Comparison of ENCODE assay signal across 16 mouse cellular contexts in the genomic region with DNA sequence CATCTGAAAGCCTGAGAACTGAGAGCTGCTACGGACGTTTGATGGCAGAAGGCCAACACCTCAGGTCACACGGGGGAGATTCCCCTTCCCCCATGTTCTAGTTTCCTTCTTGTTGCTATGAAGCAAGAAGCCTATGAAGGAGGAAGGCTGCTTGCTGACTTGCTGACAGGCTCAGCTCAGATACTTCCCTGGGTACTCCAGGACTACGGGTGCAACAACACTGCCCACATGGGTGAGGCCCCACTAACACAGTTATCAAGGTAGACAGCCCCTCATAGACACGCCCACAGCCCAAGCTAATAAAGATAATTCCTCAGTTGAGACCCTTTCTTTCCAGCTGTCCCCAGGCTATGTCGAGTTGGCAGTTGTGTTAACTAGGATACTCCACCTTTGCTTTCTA. TPM values are rescaled to one million over a fixed set of nuclear protein-coding genes. Genes with fewer than 3 reads are reported as not detected.
A peak's percentile ranks its signal among the peaks of the same experiment; 100 is the strongest.
DNase-seq lines count a peak whose midpoint lies in the region; ATAC-seq lines count a peak whose summit lies in the region.
"Had no signal": no experiment of that assay in that cellular context is flagged by ENCODE, and none has a peak within 500 bp of the region (broad histone marks: within the 10 kb centered on the region; RNA-seq: fewer than 3 reads in every experiment).

No protein-coding gene starts in this region.

- H3K36me3 ChIP-seq in intestine, embryonic 16.5 days (ENCODE audit: control insufficient read depth, insufficient read depth, low read length), result no peaks in the 10 kb centered on the region
- no peaks in the 10 kb centered on the region for H3K36me3 ChIP-seq in intestine, embryonic 15.5 days
- no peaks in the 10 kb centered on the region for H3K36me3 ChIP-seq in forebrain, embryonic 11.5 days (ENCODE audit: control insufficient read depth, insufficient read depth, low read length)
- H3K36me3 ChIP-seq: limb, embryonic 12.5 days had no signal

- peak; percentile 60 for ATAC-seq in intestine, embryonic 16.5 days
- ATAC-seq in intestine, embryonic 15.5 days, result no peak; the same call in 1 of the 2 replicates
- peak; percentile 80 for ATAC-seq in megakaryocyte-erythroid progenitor cell, adult 5-6 weeks (replicated peaks; ENCODE audit: low FRiP score, low TSS enrichment, poor library complexity, severe bottlenecking)
- no peak for ATAC-seq in forebrain, embryonic 11.5 days (replicated peaks; ENCODE audit: low FRiP score)
- ATAC-seq: hindbrain, postnatal 0 days had no signal

- DNase-seq in c-Kit-negative CD71-positive TER-119-positive erythroid progenitor cells, embryonic 14.5 days (ENCODE audit: low read depth, low spot score), result peak; percentile 37
- DNase-seq in liver, result peak; percentile 86
- DNase-seq in forebrain, embryonic 11.5 days (ENCODE audit: low spot score), result no peak
- DNase-seq in urinary bladder, adult 18-20 months (ENCODE audit: low spot score in 2 of 2), result no peak
- DNase-seq: adrenal gland, postnatal 36 days; cerebellum, adult 11-12 months; kidney, postnatal 25 days had no signal

- H3K4me1 ChIP-seq in intestine, embryonic 16.5 days (ENCODE audit: control insufficient read depth, insufficient read depth, low read length), result no peaks in the 10 kb centered on the region; the same call in 1 of the 2 replicates
- H3K4me1 ChIP-seq in intestine, embryonic 15.5 days (replicated peaks), result 0 out of 2 replicates have a peak, but pooled peaks cover 3% of the 10 kb centered on the region
- no peaks in the 10 kb centered on the region for H3K4me1 ChIP-seq in forebrain, embryonic 11.5 days (replicated peaks; ENCODE audit: control insufficient read depth, insufficient read depth, low read length)
- H3K4me1 ChIP-seq: limb, embryonic 12.5 days had no signal

- WGBS in intestine, embryonic 16.5 days, result 48% methylated on average over 6 of the region's 6 CpGs
- 49% methylated on average over 6 of the region's 6 CpGs for WGBS in intestine, embryonic 15.5 days
- 89% methylated on average over 6 of the region's 6 CpGs for WGBS in forebrain, embryonic 11.5 days

- no peak overlapping the region for H3K4me2 ChIP-seq in intestine, embryonic 16.5 days (ENCODE audit: low read depth, low read length)
- H3K4me2 ChIP-seq in intestine, embryonic 15.5 days (replicated peaks), result no peak overlapping the region
- H3K4me2 ChIP-seq in forebrain, embryonic 11.5 days (ENCODE audit: low read depth, low read length, severe bottlenecking), result no peak overlapping the region
- H3K4me2 ChIP-seq: limb, embryonic 12.5 days had no signal

- H3K27me3 ChIP-seq in intestine, embryonic 16.5 days (replicated peaks; ENCODE audit: control insufficient read depth, insufficient read depth, low read length), result no peaks in the 10 kb centered on the region
- no peaks in the 10 kb centered on the region for H3K27me3 ChIP-seq in intestine, embryonic 15.5 days (replicated peaks)
- no peaks in the 10 kb centered on the region for H3K27me3 ChIP-seq in forebrain, embryonic 11.5 days (ENCODE audit: control insufficient read depth, insufficient read depth, low read length)
- H3K27me3 ChIP-seq: limb, embryonic 12.5 days had no signal

- H3K9ac ChIP-seq in intestine, embryonic 16.5 days (ENCODE audit: low read depth, low read length), result no peak overlapping the region
- H3K9ac ChIP-seq in intestine, embryonic 15.5 days, result no peak overlapping the region
- no peak overlapping the region for H3K9ac ChIP-seq in forebrain, embryonic 11.5 days (ENCODE audit: low read length)
- H3K9ac ChIP-seq: limb, embryonic 12.5 days had no signal

- H3K27ac ChIP-seq in intestine, embryonic 16.5 days (ENCODE audit: low read length), result no peak overlapping the region
- no peak overlapping the region for H3K27ac ChIP-seq in intestine, embryonic 15.5 days
- no peak overlapping the region for H3K27ac ChIP-seq in forebrain, embryonic 11.5 days (ENCODE audit: low read depth, low read length)
- H3K27ac ChIP-seq: hindbrain, postnatal 0 days; limb, embryonic 12.5 days; macrophage had no signal

- no peak overlapping the region for H3K4me3 ChIP-seq in intestine, embryonic 16.5 days (ENCODE audit: low read length)
- H3K4me3 ChIP-seq in intestine, embryonic 15.5 days (replicated peaks), result no peak overlapping the region
- H3K4me3 ChIP-seq in forebrain, embryonic 11.5 days (ENCODE audit: low read depth, low read length), result no peak overlapping the region
- H3K4me3 ChIP-seq: limb, embryonic 12.5 days had no signal

- H3K9me3 ChIP-seq in intestine, embryonic 16.5 days (ENCODE audit: control insufficient read depth, low read length), result no peaks in the 10 kb centered on the region
- no peaks in the 10 kb centered on the region for H3K9me3 ChIP-seq in intestine, embryonic 15.5 days
- no peaks in the 10 kb centered on the region for H3K9me3 ChIP-seq in forebrain, embryonic 11.5 days (ENCODE audit: control insufficient read depth, low read length)
- H3K9me3 ChIP-seq: limb, embryonic 12.5 days had no signal

RNA-seq across cellular contexts. Expression of a gene that starts 2.6 kb away (rescaled TPM):
- not detected in 2 replicates for polyA plus RNA-seq in intestine, embryonic 16.5 days (2015; fragmentation: Nextera tagmentation; extraction: Ambion mirVana)
- polyA plus RNA-seq in intestine, embryonic 15.5 days (2015; fragmentation: Nextera tagmentation; extraction: Ambion mirVana), result not detected in 2 replicates
- total RNA-seq in megakaryocyte-erythroid progenitor cell, adult 5-6 weeks (2014; fragmentation: Nextera tagmentation), result not detected in 2 replicates
- total RNA-seq in megakaryocyte-erythroid progenitor cell, adult 5-6 weeks (2017), result not detected in 2 replicates
- polyA plus RNA-seq in forebrain, embryonic 11.5 days (2014; fragmentation: Nextera tagmentation; extraction: Ambion mirVana), result not detected in 2 replicates
- total RNA-seq: adrenal gland, postnatal 36 days; hindbrain, postnatal 0 days; left cerebral cortex, adult 18-20 months had no signal
- polyA plus RNA-seq: hindbrain, postnatal 0 days; limb, embryonic 12.5 days; macrophage; neural tube, embryonic 14.5 days; thymus, postnatal 0 days had no signal

RNA-seq across cellular contexts. Expression of a gene that starts 31.7 kb away (rescaled TPM):
- polyA plus RNA-seq in intestine, embryonic 16.5 days (2015; fragmentation: Nextera tagmentation; extraction: Ambion mirVana), result 0.56 and 0.66 TPM in 2 replicates
- polyA plus RNA-seq in intestine, embryonic 15.5 days (2015; fragmentation: Nextera tagmentation; extraction: Ambion mirVana), result 0.53 and 0.59 TPM in 2 replicates
- 6.9 and 8.6 TPM in 2 replicates for total RNA-seq in megakaryocyte-erythroid progenitor cell, adult 5-6 weeks (2014; fragmentation: Nextera tagmentation)
- total RNA-seq in megakaryocyte-erythroid progenitor cell, adult 5-6 weeks (2017), result 3.6 and 5.7 TPM in 2 replicates
- 0.52 and 0.97 TPM in 2 replicates for polyA plus RNA-seq in forebrain, embryonic 11.5 days (2014; fragmentation: Nextera tagmentation; extraction: Ambion mirVana)
- polyA plus RNA-seq: macrophage had no signal

RNA-seq across cellular contexts. Expression of a gene that starts 38.3 kb away (rescaled TPM):
- polyA plus RNA-seq in intestine, embryonic 16.5 days (2015; fragmentation: Nextera tagmentation; extraction: Ambion mirVana), result 0.05 TPM in 1 of 2 replicates, not detected in the other
- polyA plus RNA-seq in intestine, embryonic 15.5 days (2015; fragmentation: Nextera tagmentation; extraction: Ambion mirVana), result 0.08 TPM in 1 of 2 replicates, not detected in the other
- total RNA-seq in megakaryocyte-erythroid progenitor cell, adult 5-6 weeks (2014; fragmentation: Nextera tagmentation), result not detected in 2 replicates
- not detected in 2 replicates for total RNA-seq in megakaryocyte-erythroid progenitor cell, adult 5-6 weeks (2017)
- polyA plus RNA-seq in forebrain, embryonic 11.5 days (2014; fragmentation: Nextera tagmentation; extraction: Ambion mirVana), result not detected in 2 replicates
- total RNA-seq: adrenal gland, postnatal 36 days; hindbrain, postnatal 0 days; left cerebral cortex, adult 18-20 months had no signal
- polyA plus RNA-seq: hindbrain, postnatal 0 days; limb, embryonic 12.5 days; macrophage; neural tube, embryonic 14.5 days had no signal

Comparison
In these comparisons a context has a peak if more than half of its experiments do, and no peak if none do; other contexts are left out.
1. ATAC-seq: peak in intestine, embryonic 16.5 days (single experiment) and megakaryocyte-erythroid progenitor cell, adult 5-6 weeks (single experiment); none in intestine, embryonic 15.5 days (single experiment) and forebrain, embryonic 11.5 days (single experiment).
2. DNase-seq: peak in c-Kit-negative CD71-positive TER-119-positive erythroid progenitor cells, embryonic 14.5 days (single experiment) and liver (single experiment); none in forebrain, embryonic 11.5 days (single experiment) and urinary bladder, adult 18-20 months (0 of 2).